Mouse (Mus musculus) heart, embryonic 14.5 days (tissue): ENCODE measurements at regions not wholly inside any gene's neighbourhood (a gene's known extent, or its start where the extent isn't known, plus 50 kb on each side); places are given as distances from the start of the nearest gene placed in this dataset.
A peak's percentile ranks its signal among the peaks of the same experiment; 100 is the strongest.

Source experiments
- ATAC-seq: fragments of 200-750 bp; cut with Nextera tagmentation; 2 replicates; pipeline ENCODE4 v1.8.0; 2017; ENCODE audit warnings: low read depth, moderate TSS enrichment; ENCODE audit not compliant: insufficient number of reproducible peaks, insufficient read depth, low FRiP score
- H3K27ac ChIP-seq, 2 experiments: fragments of 200-500 bp in 1 of 2; fragments of 300-500 bp in 1 of 2; sonication (generic) in 1 of 2; replicated peaks in 1 of 2; 2 replicates each; pipeline ENCODE4 v1.5.1; 2012 to 2014; ENCODE audit warnings: low read depth in 2 of 2, low read length in 2 of 2, control low read depth in 1 of 2, mild to moderate bottlenecking in 1 of 2, mixed read lengths in 1 of 2; ENCODE audit not compliant: control insufficient read depth in 1 of 2, insufficient read depth in 1 of 2
- H3K27me3 ChIP-seq: fragments of 300-500 bp; sonication (generic); 2 replicates; pipeline ENCODE4 v1.6.1; 2014; ENCODE audit warnings: mild to moderate bottlenecking, low read length, control low read depth; ENCODE audit not compliant: control insufficient read depth, insufficient read depth
- H3K36me3 ChIP-seq: fragments of 300-500 bp; sonication (generic); 2 replicates; pipeline ENCODE4 v1.6.1; 2014; ENCODE audit warnings: mild to moderate bottlenecking, control low read depth, low read length, mixed read lengths; ENCODE audit not compliant: control insufficient read depth, insufficient read depth
- H3K4me1 ChIP-seq, 2 experiments: fragments of 200-500 bp in 1 of 2; fragments of 300-500 bp in 1 of 2; sonication (generic) in 1 of 2; 2 replicates each; pipeline ENCODE4 v1.6.1; 2012 to 2014; ENCODE audit warnings: low read length in 2 of 2, control low read depth in 1 of 2, mixed read lengths in 1 of 2; ENCODE audit not compliant: control insufficient read depth in 2 of 2, insufficient read depth in 2 of 2
- H3K4me2 ChIP-seq: fragments of 300-500 bp; sonication (generic); 2 replicates; pipeline ENCODE4 v1.6.1; 2014; ENCODE audit warnings: mild to moderate bottlenecking, low read length
- H3K4me3 ChIP-seq, 2 experiments: fragments of 200-500 bp in 1 of 2; fragments of 300-500 bp in 1 of 2; sonication (generic) in 1 of 2; 2 replicates each; pipeline ENCODE4 v1.5.1; 2012 to 2014; ENCODE audit warnings: low read length in 2 of 2, mild to moderate bottlenecking in 2 of 2, control low read depth in 1 of 2, low read depth in 1 of 2, moderate library complexity in 1 of 2; ENCODE audit not compliant: control insufficient read depth in 1 of 2, insufficient read depth in 1 of 2
- H3K9ac ChIP-seq: fragments of 300-500 bp; sonication (generic); 2 replicates; pipeline ENCODE4 v1.6.1; 2014; ENCODE audit warnings: mild to moderate bottlenecking, low read length
- H3K9me3 ChIP-seq: fragments of 300-500 bp; sonication (generic); 2 replicates; pipeline ENCODE4 v1.6.1; 2016; ENCODE audit warnings: low read length, control low read depth; ENCODE audit not compliant: control insufficient read depth
- WGBS: fragments of 180-500 bp; shearing (Covaris S2); extraction: QIAGEN DNeasy Blood & Tissue Kit; methylation state at CpG from one replicate; pipeline ENCODE4 v1.1.7; 2014; 5-methylcytosine and 5-hydroxymethylcytosine counted together

DNA sequence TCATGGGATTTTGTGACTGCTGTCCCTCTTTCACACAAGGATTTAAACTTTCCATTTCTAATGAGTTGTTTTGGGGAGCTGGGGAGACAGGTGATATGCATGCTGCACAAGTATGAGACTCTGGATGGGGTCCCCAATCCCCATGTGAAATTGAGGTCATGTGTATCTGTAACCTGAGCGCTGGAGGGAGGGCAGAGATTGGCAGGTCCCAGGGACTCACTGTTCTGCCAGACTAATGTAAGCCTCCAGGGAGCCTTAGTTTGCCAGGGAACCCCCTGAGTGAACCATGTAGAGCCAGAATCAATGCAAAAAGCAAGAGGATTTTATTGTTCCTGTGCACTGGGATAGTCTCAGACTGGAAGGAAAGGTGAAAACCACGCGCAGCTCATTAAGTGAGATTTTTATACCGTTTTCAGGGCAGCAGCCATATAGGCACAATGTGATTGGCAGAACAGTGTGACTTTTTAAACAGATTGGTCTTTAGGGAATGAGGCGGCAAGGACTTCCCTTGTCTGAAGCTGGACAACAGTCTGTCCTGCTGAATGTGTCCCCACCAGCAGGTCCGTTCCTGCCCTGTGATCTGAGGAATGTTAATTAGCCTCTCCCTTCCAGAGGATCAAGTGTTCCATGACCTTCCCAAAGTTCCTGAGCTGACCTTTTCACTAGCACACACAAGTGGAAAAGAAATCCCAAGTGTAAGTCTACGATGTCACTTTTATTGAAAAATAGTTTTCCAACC, 59.9 kb upstream of the Oxgr1 start:
- H3K27ac ChIP-seq, result no peak overlapping the region
- no peaks in the 10 kb centered on the region for H3K27me3 ChIP-seq
- peaks cover 20% of the 10 kb centered on the region for H3K9me3 ChIP-seq
- 62% methylated on average over 7 of the region's 7 CpGs for WGBS
- ATAC-seq, result no peak
- H3K9ac ChIP-seq, result no peak overlapping the region
- H3K4me2 ChIP-seq, result no peak overlapping the region
- peaks cover 4 to 8% of the 10 kb centered on the region in 2 experiments; a peak in 2 of 4 replicates for H3K4me1 ChIP-seq
- H3K4me3 ChIP-seq, result no peak overlapping the region
- no peaks in the 10 kb centered on the region for H3K36me3 ChIP-seq

GRCm38 (mm10) chr14:120102749-120103142, 60.5 kb upstream of the Oxgr1 start:
- H3K27me3 ChIP-seq, result no peaks in the 10 kb centered on the region
- no peak overlapping the region for H3K4me2 ChIP-seq
- 36% methylated on average over 1 of the region's 1 CpGs for WGBS
- H3K9ac ChIP-seq, result no peak overlapping the region
- no peaks in the 10 kb centered on the region for H3K36me3 ChIP-seq
- no peak for ATAC-seq
- no peak overlapping the region for H3K27ac ChIP-seq
- H3K4me1 ChIP-seq, result peaks cover 4 to 8% of the 10 kb centered on the region in 2 experiments; a peak in 2 of 4 replicates
- H3K4me3 ChIP-seq, result no peak overlapping the region
- H3K9me3 ChIP-seq, result peaks cover 20% of the 10 kb centered on the region

DNA sequence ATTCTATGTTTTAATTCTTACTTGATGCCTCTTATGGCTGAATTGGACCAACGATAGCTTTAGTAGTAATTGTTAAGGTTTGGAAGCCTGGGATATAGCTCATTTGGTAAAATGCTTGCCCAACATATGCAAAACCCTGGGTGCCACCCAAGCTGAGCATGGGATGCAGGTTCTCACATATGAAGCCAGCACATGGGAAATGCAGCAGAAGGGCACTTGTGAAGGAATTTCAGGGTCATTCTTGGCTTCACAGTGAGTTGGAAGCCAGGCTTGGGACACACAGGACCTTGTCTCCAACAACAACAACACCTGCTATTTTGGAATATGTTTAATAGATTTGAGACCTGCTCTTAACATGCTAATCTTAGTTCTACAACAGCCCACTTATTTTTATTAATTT, 67.6 kb upstream of the Oxgr1 start:
- Histone ChIP-seq H3K4me2 (no peak overlapping the region), H3K4me3 (no peak overlapping the region), H3K27ac (no peak overlapping the region), H3K9ac (no peak overlapping the region), H3K9me3 (peaks cover 5% of the 10 kb centered on the region; the same call in 1 of the 2 replicates), H3K36me3 (no peaks in the 10 kb centered on the region), H3K27me3 (no peaks in the 10 kb centered on the region), H3K4me1 (0 out of 4 replicates have a peak, but pooled peaks cover 0 to 3% of the 10 kb centered on the region in 2 experiments)
- ATAC-seq, result no peak
- 83% methylated on average over 1 of the region's 1 CpGs for WGBS

DNA sequence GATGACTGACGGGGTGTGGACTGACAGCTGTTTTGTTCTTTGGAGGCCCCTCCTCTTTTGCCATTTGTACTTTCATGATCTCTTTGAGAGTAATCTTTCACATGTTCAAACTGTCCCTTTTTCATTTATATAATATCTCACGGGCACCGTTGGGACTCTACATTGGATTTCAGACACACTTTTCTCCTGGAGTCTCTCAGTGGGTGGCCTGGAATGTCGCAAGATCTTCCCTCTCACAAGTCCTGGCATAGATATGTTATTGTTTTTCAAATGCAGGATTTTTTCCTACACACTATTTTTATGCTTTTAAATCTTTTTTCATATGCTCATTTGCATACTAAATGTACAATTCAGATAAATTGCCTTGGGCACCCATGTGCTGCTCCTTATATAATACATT, 71.1 kb upstream of the Oxgr1 start:
- ATAC-seq, result no peak
- Histone ChIP-seq H3K4me1 (peaks cover 2 to 6% of the 10 kb centered on the region in 2 experiments; a peak in 2 of 4 replicates), H3K4me3 (no peak overlapping the region), H3K36me3 (no peaks in the 10 kb centered on the region), H3K9ac (no peak overlapping the region), H3K27ac (no peak overlapping the region), H3K27me3 (no peaks in the 10 kb centered on the region), H3K4me2 (no peak overlapping the region), H3K9me3 (no peaks in the 10 kb centered on the region)
- WGBS, result 64% methylated on average over 4 of the region's 4 CpGs

DNA sequence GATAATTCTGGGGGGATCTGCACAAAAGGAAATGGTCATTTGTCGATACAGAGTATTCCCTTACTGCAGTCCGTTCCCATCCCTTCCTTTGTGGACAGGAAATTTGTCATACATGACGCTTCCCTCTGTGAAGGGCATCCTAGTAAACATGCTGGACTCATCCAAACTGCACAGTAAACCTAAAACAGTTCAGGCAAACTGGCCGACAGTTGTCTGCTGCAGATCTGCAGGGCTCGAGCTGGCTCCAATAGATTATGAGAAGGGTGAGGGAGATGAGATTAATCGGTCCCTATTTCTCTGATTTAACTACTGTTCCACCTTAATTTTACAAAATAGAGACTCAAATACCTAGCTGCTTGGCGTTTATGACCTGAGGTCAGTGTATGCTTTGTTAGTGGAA, 76.3 kb upstream of the Oxgr1 start:
- no peaks in the 10 kb centered on the region for H3K27me3 ChIP-seq
- 81% methylated on average over 7 of the region's 7 CpGs for WGBS
- peak overlapping the region; percentile 73 to 74 for H3K27ac ChIP-seq
- H3K4me1 ChIP-seq, result peaks cover 11 to 16% of the 10 kb centered on the region in 2 experiments
- no peaks in the 10 kb centered on the region for H3K9me3 ChIP-seq
- H3K9ac ChIP-seq, result no peak overlapping the region
- no peak for ATAC-seq
- H3K36me3 ChIP-seq, result no peaks in the 10 kb centered on the region
- H3K4me3 ChIP-seq, result no peak overlapping the region
- no peak overlapping the region for H3K4me2 ChIP-seq

- Histone ChIP-seq H3K4me2 (no peak overlapping the region), H3K9ac (no peak overlapping the region), H3K4me1 (peaks cover 11 to 16% of the 10 kb centered on the region in 2 experiments), H3K9me3 (no peaks in the 10 kb centered on the region), H3K4me3 (no peak overlapping the region), H3K27ac (peak overlapping the region; percentile 73 to 74), H3K36me3 (no peaks in the 10 kb centered on the region), H3K27me3 (no peaks in the 10 kb centered on the region)
- ATAC-seq, result peak; percentile 81
- WGBS, result 33% methylated on average over 5 of the region's 5 CpGs
Measured at GRCm38 (mm10) chr14:120119094-120119501, 76.9 kb upstream of the Oxgr1 start.

DNA sequence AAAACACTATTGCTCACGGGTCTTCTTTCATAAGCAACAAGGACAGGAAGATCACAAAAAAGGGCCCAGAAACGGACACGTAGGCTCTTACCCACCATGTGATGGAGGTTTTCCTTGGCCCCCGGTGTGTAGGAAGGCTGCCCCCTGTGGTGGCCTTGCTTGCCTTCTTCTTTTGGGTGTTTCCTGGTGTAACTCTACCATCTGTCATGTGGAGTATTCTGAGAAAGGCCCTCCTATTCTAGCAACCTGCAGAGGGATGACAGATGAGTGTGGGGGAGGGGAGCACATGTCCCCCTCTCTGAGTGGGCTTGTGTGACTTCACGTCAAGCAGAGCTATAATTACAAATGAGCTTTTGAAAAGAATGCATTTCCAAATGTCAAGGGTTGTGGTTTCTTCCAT, 77.3 kb upstream of the Oxgr1 start:
- Histone ChIP-seq H3K4me2 (no peak overlapping the region), H3K9me3 (no peaks in the 10 kb centered on the region), H3K36me3 (no peaks in the 10 kb centered on the region), H3K4me3 (no peak overlapping the region), H3K27me3 (no peaks in the 10 kb centered on the region), H3K4me1 (peaks cover 11 to 16% of the 10 kb centered on the region in 2 experiments), H3K9ac (no peak overlapping the region), H3K27ac (peak overlapping the region; percentile 73 to 74)
- ATAC-seq, result no peak
- 62% methylated on average over 5 of the region's 5 CpGs for WGBS

DNA sequence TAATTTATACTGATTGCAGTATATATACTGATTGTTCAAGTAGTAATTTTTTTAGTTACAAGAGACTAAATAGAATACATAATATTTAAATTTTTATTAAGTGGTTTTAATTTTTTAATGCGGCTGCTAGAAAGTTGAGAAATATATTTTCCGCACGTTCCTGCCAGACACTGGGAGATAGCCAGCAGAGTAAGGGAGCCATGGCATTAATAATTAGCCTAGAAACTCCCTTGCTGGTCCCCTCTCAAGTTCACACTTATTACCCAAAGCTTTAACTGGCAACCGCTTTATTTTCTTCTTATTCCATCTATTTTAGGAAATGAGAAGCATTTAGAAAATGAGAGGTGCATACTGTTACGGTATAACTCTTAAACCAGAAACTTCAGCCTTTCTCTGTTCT, 78.0 kb upstream of the Oxgr1 start:
- no peak overlapping the region for H3K9ac ChIP-seq
- peaks cover 11 to 16% of the 10 kb centered on the region in 2 experiments for H3K4me1 ChIP-seq
- no peak overlapping the region for H3K4me2 ChIP-seq
- no peaks in the 10 kb centered on the region for H3K36me3 ChIP-seq
- no peaks in the 10 kb centered on the region for H3K27me3 ChIP-seq
- WGBS, result 94% methylated on average over 5 of the region's 5 CpGs
- no peak for ATAC-seq
- no peak overlapping the region for H3K27ac ChIP-seq
- H3K4me3 ChIP-seq, result no peak overlapping the region
- H3K9me3 ChIP-seq, result 0 out of 2 replicates have a peak, but pooled peaks cover 4% of the 10 kb centered on the region
